Mouse (Mus musculus): ENCODE results near the gene Jag2. TPM values are rescaled to one million over a fixed set of nuclear protein-coding genes. Genes with fewer than 3 reads are reported as not detected.

The Jag2 gene
- total RNA-seq, 2 experiments from 2014 or later, result 47.9 to 61.7 TPM

GRCm38 (mm10) chr12:112941776-112942713, 12.5 kb upstream of the Jag2 start, which contains the start of gene Nudt14:
Gene Nudt14, minus strand, starts transcription at chr12:112942124.
- intact Hi-C loops (cut with DNase I), result loop anchor here (5.0 kb wide), 1 partner anchor 65 kb away; no protein-coding TSS in a partner anchor
- DNase-seq (ENCODE audit: low spot score in 2 of 2), result peak; percentile 76 to 80

GRCm38 (mm10) chr12:112941156-112941775, 11.7 kb upstream of the Jag2 start:
- DNase-seq (ENCODE audit: low spot score in 2 of 2), result no peak
- intact Hi-C loops (cut with DNase I), result loop anchor here (5.0 kb wide), 1 partner anchor 64 kb away; no protein-coding TSS in a partner anchor

GRCm38 (mm10) chr12:112940710-112941109, 11.1 kb upstream of the Jag2 start:
- intact Hi-C loops (cut with DNase I), result loop anchor here (5.0 kb wide), 1 partner anchor 63 kb away; no protein-coding TSS in a partner anchor
- no peak for DNase-seq (ENCODE audit: low spot score in 2 of 2)

GRCm38 (mm10) chr12:112940238-112940637, 10.7 kb upstream of the Jag2 start:
- intact Hi-C loops (cut with DNase I), result loop anchor here (5.0 kb wide), 1 partner anchor 63 kb away; no protein-coding TSS in a partner anchor
- DNase-seq (ENCODE audit: low spot score in 2 of 2), result no peak

- DNase-seq (ENCODE audit: low spot score in 2 of 2), result no peak
- intact Hi-C loops (cut with DNase I), result no loop called here
These were observed 9.4 kb upstream of the Jag2 start for GRCm38 (mm10) chr12:112938873-112939565.

GRCm38 (mm10) chr12:112938366-112938765, 8.8 kb upstream of the Jag2 start:
- DNase-seq (ENCODE audit: low spot score in 2 of 2), result no peak
- intact Hi-C loops (cut with DNase I), result no loop called here

GRCm38 (mm10) chr12:112937906-112938305, 8.3 kb upstream of the Jag2 start:
- no peak for DNase-seq (ENCODE audit: low spot score in 2 of 2)
- intact Hi-C loops (cut with DNase I), result no loop called here

- intact Hi-C loops (cut with DNase I), result no loop called here
- DNase-seq (ENCODE audit: low spot score in 2 of 2), result no peak
These were observed 3.1 kb upstream of the Jag2 start for GRCm38 (mm10) chr12:112932647-112933046.

GRCm38 (mm10) chr12:112928401-112929241, 955 bp downstream of the Jag2 start:
- intact Hi-C loops (cut with DNase I), result loop anchor here (2.0 to 5.0 kb wide), 2 partner anchors 48 to 51 kb away; partner anchors contain the start of gene Btbd6
- DNase-seq (ENCODE audit: low spot score in 2 of 2), result peak; percentile 76 to 85

GRCm38 (mm10) chr12:112927265-112927664, 2.3 kb downstream of the Jag2 start:
- DNase-seq (ENCODE audit: low spot score in 2 of 2), result no peak
- intact Hi-C loops (cut with DNase I), result loop anchor here (5.0 kb wide), 1 partner anchor 50 kb away; no protein-coding TSS in a partner anchor

GRCm38 (mm10) chr12:112925950-112926349, 3.6 kb downstream of the Jag2 start:
- no peak for DNase-seq (ENCODE audit: low spot score in 2 of 2)
- intact Hi-C loops (cut with DNase I), result loop anchor here (5.0 kb wide), 1 partner anchor 49 kb away; no protein-coding TSS in a partner anchor

GRCm38 (mm10) chr12:112922541-112922940, 7.0 kb downstream of the Jag2 start:
- DNase-seq (ENCODE audit: low spot score in 2 of 2), result no peak
- intact Hi-C loops (cut with DNase I), result no loop called here

GRCm38 (mm10) chr12:112921518-112921917, 8.1 kb downstream of the Jag2 start:
- DNase-seq (ENCODE audit: low spot score in 2 of 2), result no peak
- intact Hi-C loops (cut with DNase I), result no loop called here

GRCm38 (mm10) chr12:112917906-112918305, 11.7 kb downstream of the Jag2 start:
- no peak for DNase-seq (ENCODE audit: low spot score in 2 of 2)
- intact Hi-C loops (cut with DNase I), result no loop called here

GRCm38 (mm10) chr12:112917486-112917885, 12.1 kb downstream of the Jag2 start:
- no peak for DNase-seq (ENCODE audit: low spot score in 2 of 2)
- intact Hi-C loops (cut with DNase I), result no loop called here

- no peak for DNase-seq (ENCODE audit: low spot score in 2 of 2)
- intact Hi-C loops (cut with DNase I), result no loop called here
These were observed 12.7 kb downstream of the Jag2 start for GRCm38 (mm10) chr12:112916698-112917400.

- DNase-seq (ENCODE audit: low spot score in 2 of 2), result no peak
- intact Hi-C loops (cut with DNase I), result no loop called here
These were observed 14.0 kb downstream of the Jag2 start for GRCm38 (mm10) chr12:112915587-112915986.

- intact Hi-C loops (cut with DNase I), result no loop called here
- no peak for DNase-seq (ENCODE audit: low spot score in 2 of 2)
These were observed 15.0 kb downstream of the Jag2 start for GRCm38 (mm10) chr12:112914527-112914926.
